Mouse (Mus musculus): ENCODE results near the gene Lsm6.

GRCm38 (mm10) chr8:78776816-78777215 is 44.1 kb downstream of the Lsm6 start:
- TF ChIP-seq EP300 (optimal IDR thresholded peaks at IDR 0.05) (no peak), CTCF (IDR thresholded peaks at IDR 0.05; ENCODE audit: low read depth) (no peak)
